Mouse (Mus musculus) brain, embryonic 14.5 days (tissue): ENCODE results near the gene C1qc.

ENCODE experiments used
- CTCF ChIP-seq: fragments of 200-500 bp; IDR thresholded peaks from 2 replicates; pipeline ENCODE4 v1.5.1; 2012; ENCODE audit warnings: inconsistent platforms, mild to moderate bottlenecking, moderate library complexity, borderline replicate concordance; ENCODE audit not compliant: insufficient read depth, insufficient read length; ENCODE audit errors: extremely low read depth
- POLR2A ChIP-seq: fragments of 200-500 bp; IDR thresholded peaks from 2 replicates; pipeline ENCODE4 v1.6.1; 2012; ENCODE audit warnings: mild to moderate bottlenecking, inconsistent platforms, borderline replicate concordance; ENCODE audit not compliant: poor library complexity, insufficient read depth, insufficient read length, severe bottlenecking; ENCODE audit errors: extremely low read depth

- TF ChIP-seq CTCF (peak; percentile 86), POLR2A (no peak)
These were observed 15.9 kb downstream of the C1qc start for GRCm38 (mm10) chr4:136876971-136877370.
